Mouse (Mus musculus) adrenal gland, adult (tissue): Measurements from ENCODE around the gene Prickle4.
A peak's percentile ranks its signal among the peaks of the same experiment; 100 is the strongest.

ENCODE experiments used
- DNase-seq, 2 experiments: peaks; one replicate each; pipeline ENCODE4 v3.0.0; 2022 to 2023; ENCODE audit warnings: low spot score in 1 of 2; ENCODE audit not compliant: inconsistent age in 2 of 2

Gene Prickle4

DNA sequence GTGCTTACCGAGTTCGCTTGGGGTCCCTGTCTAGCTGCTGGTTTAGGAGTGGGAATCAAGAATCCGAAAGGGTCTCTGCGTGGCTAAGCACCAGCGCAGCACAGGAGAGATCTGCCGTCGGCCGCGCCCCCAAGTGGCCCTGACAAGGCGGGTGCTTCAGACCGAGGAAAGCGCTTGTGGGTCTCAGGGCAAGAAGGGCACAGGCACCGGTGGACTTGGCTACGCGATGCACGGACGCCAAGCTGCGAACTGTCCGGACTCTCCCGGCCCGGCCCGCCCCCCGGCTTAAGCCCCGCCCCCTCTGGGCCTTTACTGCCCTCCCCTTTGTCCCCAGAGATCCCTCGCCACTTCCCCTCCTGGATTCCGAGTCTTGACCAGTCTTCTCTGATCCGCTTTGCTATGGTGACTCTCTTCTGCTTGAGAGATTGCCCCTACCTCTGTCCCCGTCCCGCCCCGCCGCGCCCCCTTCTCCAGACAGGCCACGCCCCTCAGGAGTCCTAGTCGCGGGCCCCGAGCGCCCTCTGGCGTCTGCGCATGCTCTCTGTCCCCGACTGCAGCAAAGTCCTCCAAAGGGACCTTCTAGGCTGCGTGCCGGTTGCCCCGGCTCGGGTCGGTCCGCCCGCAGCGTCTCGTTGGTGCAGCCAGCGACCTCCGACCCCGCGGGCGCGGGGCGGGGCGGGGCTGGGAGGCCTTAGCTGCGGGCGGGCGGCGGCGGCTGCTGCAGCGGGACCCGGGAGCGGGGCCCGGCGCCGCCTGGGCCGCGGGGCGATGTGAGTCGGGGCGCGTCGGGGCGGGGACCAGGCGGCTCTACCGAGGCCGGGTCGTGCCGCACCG is at the start of gene Prickle4:
TSS of gene Prickle4 (minus strand) at position 234 of the 834 bp plus-strand sequence.
- peak; percentile 98 to 100 for DNase-seq

DNA sequence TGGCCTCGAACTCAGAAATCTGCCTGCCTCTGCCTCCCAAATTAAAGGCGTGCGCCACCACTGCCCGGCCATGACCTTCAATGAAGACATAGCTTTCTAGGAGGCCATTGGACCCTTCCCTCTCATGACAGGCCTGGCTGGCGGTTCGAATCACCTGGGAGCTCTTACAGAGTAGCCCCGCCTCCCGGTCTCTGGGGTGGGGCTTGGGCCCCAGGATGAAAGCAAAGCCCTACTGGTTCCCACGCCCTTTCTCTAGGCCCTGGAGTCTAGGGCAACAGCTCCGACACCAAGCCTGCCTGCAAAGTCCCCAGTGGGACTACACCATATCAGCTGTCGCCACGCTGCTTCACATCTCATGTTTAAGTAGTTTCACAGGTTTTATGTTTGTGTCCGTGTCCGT is 49.5 kb upstream of the Prickle4 start:
- DNase-seq, result peak in 1 of 2 experiments; percentile 35

GRCm38 (mm10) chr17:47742991-47743734 is 48.6 kb upstream of the Prickle4 start:
- DNase-seq, result peak in 1 of 2 experiments; percentile 62

- peak in 1 of 2 experiments; percentile 28 for DNase-seq
Observed at GRCm38 (mm10) chr17:47740186-47740585, 45.6 kb upstream of the Prickle4 start.

DNA sequence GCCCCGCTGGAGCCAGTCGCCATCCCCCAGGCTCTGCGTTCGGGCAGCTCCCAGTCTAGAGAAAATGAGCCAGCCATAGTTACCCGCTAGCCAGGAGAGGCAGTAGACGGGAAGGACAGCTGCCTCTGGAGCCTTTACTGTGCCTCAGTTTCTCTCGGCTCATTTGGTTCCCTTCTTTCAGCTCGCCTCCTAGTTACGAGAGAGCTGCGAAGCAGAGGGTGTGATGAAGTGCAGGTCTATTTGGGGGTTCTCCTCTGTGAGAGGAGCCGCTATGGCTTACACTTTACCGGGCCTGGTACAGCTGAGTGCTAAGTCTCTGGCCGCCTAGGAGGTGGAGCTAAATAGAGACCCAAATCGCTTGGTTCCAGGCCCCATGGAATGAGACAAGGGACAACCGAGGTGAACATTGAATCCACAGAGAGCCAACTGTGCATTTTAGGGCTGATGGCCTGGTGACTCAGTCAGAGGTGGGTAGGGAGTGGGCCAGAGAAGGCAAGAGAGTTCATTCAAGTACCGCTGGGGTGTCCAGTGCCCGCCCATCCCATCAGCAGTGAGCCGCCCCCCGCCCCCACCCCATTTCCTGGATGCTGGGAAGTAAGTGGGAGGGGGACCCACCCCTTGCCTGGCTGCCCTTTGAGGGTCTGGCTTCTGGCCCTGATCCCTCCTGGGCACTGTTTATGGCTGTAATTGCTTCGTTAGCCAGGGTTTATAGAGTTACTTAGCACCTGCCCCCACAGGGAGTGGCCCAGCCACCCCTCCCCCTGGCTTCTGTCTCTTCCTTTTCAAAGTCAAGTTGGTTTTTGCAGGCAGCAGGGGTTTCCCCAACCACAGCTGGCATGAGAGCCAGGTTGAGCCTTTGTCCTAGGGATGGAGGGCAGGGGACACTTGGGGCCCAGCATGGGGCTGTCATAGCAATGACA is 44.6 kb upstream of the Prickle4 start:
- DNase-seq, result peak in 1 of 2 experiments; percentile 33

DNA sequence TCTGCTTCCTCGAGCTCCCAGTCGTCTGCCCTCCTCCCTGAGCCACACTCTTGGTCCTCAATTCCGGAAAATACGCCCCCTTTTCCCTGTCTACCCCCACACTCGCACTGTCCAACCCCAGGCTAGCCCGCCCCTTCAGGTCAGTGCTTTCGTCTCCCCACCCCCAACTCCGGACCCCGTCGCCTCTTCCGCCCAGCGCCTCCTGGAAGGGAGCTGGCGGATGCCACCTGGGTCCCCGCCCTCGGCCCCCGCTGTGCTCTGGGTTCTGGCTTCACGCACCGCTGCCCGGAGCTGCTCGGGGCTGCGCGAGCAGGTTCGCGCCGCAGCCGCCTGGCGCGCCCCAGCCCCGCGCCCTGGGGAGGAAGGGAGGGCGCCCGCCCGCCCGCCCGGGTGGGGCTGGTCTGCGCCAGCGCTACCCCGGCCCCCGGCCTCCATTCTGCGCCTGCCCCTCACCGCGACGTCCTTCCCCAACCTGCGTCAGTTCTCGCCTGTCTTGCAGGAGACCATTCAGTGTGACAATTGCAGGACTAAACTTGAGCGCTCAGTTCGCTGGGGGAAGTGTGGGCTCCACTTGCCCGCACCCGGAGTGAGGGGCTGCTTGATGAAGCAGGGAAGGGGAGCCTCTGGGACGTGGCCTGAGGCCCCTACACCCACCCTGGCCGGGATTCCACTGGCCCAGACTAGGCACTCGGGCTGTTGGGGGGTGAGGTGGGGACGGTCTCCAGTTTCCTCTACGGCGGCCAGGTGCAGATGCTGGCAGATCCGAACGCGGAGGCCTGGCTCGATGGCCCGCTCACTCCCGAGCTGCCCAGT is 43.7 kb upstream of the Prickle4 start:
- DNase-seq, result peak; percentile 76 to 78

DNA sequence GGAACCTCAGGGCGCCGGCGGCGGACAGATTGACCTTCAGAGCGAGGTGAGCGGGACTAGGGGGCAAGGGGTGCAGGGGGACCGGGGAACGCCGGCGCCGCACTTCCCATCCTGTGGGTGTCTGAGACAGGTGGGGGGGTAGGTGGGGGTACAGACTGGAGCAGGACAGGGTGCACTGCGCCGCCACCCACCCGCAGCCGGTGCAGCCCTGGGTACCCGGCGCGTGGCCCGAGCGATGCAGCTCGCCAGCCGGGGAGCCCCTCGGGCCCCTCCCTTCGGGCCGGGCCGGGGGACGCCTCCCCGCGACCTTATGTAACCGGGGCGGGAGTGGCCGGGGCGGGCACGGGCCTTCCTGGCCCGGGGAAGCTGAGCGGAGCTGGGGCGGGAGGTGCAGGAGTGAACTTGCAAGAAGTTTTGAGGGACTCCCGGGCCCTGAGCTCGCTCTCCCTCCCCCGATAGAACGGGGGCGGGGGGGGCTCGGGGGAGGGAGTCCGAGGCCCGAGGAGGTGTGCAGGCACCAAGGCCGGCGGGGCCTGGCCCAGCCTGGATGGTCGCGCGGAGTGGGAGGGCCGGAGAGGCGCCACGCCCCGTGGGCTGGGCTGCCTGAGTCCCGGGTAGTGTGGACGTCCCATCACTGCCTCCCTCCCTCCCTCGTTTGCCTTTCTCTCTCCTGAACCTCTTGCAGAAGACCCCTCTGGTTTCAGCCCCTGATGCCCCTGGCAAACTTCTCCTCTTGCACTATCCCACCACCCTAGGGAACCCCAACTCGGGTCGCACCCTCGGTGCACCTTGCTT is 42.9 kb upstream of the Prickle4 start:
- DNase-seq, result peak; percentile 95 to 98

- peak; percentile 97 to 99 for DNase-seq
Observed at GRCm38 (mm10) chr17:47736856-47737255, 42.3 kb upstream of the Prickle4 start, which contains the start of gene Tfeb. Gene Tfeb, plus strand, starts transcription at chr17:47737030.

- no peak for DNase-seq
Observed at GRCm38 (mm10) chr17:47735553-47736100, 41.1 kb upstream of the Prickle4 start.

DNA sequence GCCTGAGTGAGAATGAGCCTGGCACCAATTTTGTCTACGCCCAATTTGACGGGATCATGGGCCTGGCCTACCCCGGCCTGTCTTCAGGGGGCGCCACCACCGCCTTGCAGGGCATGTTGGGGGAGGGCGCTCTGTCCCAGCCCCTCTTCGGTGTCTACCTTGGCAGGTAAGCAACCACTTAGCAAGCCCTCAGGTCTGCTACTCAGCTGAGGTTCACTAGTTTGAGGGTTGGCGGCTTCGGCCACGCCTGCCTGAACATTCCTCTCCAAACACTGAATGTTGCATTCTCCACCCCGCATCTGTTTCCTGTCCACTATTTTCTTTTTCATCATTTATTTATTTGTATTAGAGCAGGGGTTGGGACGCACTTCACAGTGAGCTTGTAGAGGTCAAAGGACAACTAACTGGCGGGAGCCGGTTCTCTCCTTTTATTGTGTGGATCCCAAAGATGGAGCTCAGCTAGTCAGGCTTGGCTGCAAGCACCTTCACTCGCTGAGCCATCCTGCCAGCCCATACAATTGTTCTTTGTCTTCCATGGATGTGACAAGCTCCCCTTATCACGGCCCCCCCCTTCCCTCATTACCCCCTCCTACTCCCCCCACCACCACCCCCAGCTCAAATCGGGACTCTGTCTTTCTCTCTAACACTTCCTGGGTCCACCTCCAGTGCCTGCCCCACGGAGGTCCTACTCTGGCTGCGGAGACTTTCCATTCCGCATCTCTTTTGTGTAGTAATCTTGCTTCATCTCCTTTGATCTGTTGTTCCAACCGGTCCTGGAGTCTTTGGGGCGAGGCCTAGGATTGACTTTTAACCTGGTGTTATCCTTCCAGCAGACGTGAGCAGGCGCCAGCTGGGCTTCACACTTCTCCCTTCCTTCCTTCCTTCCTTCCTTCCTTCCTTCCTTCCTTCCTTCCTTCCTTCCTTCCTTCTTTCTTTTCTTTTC is 36.4 kb upstream of the Prickle4 start:
- DNase-seq, result no peak

DNA sequence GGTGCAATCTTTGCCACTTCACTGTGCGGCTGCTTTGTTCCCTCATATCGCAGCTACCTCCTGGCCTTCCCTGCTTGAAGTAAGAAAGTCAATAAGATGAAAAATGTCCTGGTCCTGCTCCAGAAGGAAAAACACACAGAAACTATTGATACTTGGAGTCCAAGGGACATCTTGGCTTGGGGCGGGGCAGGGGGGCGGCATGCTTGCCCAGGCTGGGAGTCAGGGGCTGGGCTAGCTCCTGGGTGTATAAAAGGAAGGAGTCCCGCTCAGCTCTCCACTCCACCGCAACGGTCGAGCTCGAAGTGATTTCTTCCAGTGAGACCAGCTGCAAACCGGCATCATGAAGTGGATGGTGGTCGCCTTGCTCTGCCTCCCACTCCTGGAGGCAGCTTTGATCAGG is 32.0 kb upstream of the Prickle4 start, which contains the start of gene Pgc:
TSS of gene Pgc (plus strand) at position 277 of the 400 bp plus-strand sequence.
- DNase-seq, result no peak

DNA sequence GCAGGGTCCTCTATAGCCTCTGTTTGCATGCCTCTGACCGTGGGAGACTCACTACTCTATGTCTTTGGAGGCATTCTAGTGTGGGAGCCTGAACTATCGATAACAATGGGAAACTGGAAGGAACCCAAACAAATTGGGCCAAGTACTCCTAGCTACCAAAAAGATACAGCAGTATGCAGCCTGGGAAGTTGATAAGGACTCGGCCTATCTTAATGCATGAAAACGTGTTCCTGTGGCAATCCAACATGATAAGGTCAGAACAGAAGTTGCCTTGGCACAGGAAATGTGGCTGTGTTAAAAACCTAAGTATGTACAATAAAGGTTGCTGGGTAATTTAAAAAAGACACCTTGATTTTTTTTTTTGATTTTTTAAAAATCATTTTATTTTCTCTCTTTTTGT is 26.6 kb upstream of the Prickle4 start:
- no peak for DNase-seq

DNA sequence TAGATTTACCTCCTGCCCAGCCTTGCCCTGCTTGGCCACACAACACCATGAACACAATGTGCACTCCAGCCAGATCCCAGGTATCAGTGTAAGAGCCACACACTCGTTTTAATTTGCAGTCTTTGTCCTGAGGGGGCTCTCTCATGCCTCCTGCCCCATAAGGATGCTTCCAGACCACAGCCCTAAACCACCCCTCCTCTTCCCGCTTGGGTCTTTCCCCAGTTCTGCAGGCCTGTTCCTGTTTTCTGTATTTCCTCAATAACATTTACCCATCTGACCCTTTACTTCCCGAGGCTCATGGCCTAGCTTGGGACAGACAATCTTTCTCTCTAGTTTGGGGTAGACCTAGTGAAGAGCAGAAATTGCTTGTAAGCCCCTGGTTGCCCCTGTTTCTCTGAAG is 20.5 kb upstream of the Prickle4 start:
- DNase-seq, result no peak

DNA sequence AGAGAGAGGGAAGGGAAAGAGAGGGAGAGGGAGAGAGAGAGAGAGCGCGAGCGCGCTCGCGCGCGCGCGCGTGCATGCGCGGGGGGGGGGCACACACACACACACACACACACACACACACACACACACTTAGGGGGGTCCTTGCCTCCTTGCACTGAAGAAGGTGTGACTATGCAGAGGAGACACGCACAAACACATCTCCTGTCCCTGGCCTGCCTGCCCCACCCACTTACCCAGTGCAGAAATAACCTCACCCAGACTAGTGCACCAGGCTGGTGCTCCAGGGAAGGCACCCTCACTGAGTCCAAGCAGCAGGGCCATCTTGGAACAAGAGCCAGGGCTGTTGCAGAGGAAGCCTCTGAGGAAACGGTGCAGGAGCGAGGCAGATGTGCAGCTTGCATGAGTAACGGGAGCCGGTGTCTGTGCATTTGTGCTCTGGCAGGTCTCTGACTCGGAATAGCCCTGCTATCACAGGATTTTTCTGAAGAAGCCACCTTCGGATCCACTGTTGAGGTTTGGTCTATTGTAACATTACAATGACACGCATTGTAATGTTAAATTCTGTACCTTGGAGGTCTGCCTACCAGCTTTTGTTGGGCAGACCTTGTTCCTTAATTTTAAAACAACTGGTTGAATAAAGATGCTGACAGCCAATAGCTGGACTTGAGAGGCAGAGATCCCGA is 18.5 kb upstream of the Prickle4 start:
- DNase-seq, result no peak

- DNase-seq, result no peak
Observed at GRCm38 (mm10) chr17:47711883-47712282, 17.3 kb upstream of the Prickle4 start.

- DNase-seq, result no peak
Observed at GRCm38 (mm10) chr17:47710036-47710435, 15.5 kb upstream of the Prickle4 start.

DNA sequence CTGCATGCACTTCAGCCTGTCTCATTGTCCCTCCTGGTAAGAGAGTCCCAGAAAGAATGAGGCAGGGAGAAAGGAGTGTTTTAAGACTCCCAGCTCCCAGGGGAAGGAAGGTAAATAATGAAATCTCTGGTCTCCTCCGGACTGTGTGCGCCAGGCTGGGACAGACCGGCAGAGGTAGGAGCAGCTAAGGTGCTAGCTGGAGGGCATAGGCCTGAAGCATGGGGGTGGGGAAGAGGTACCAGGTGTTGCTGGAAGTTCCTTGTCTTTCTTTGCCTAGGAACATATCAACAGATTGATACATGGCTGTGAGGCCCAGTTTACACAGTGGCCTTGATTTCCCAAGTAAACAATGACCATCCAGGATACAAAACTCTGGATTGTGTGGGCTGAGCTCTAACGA is 14.4 kb upstream of the Prickle4 start:
- no peak for DNase-seq
